Mouse (Mus musculus) cerebellum, postnatal 25 days (tissue): ENCODE data around the gene Zfp689.
A peak's percentile ranks its signal among the peaks of the same experiment; 100 is the strongest.

Experiments used
- DNase-seq, 2 experiments: peaks; one replicate each; pipeline ENCODE4 v3.0.0; 2021; ENCODE audit warnings: mixed read lengths in 2 of 2

Zfp689 gene

GRCm38 (mm10) chr7:127393944-127394333, 55.0 kb downstream of the Zfp689 start:
- no peak for DNase-seq

GRCm38 (mm10) chr7:127393157-127393943, 55.6 kb downstream of the Zfp689 start, which contains the start of gene E430018J23Rik:
Gene E430018J23Rik, minus strand, starts transcription at chr7:127393629.
- peak; percentile 96 to 98 for DNase-seq

GRCm38 (mm10) chr7:127392251-127392824, 56.6 kb downstream of the Zfp689 start:
- DNase-seq, result no peak
